Mouse (Mus musculus) CD8-positive naive resting alpha-beta T cell, adult 2 months (primary cell): ENCODE results near the gene Hoxd3.

ENCODE experiments used
- DNase-seq, 2 experiments: peaks; one replicate each; pipeline ENCODE4 v3.0.0; 2022; ENCODE audit warnings: low read depth in 2 of 2, low spot score in 2 of 2

The Hoxd3 gene

GRCm38 (mm10) chr2:74678891-74679595 lies 32.7 kb upstream of the Hoxd3 start, which contains the start of gene Hoxd11:
Hoxd11 (plus strand) TSS chr2:74679557.
- DNase-seq: no peak

- DNase-seq: no peak
Observed at GRCm38 (mm10) chr2:74679596-74679971, 32.1 kb upstream of the Hoxd3 start.

DNA sequence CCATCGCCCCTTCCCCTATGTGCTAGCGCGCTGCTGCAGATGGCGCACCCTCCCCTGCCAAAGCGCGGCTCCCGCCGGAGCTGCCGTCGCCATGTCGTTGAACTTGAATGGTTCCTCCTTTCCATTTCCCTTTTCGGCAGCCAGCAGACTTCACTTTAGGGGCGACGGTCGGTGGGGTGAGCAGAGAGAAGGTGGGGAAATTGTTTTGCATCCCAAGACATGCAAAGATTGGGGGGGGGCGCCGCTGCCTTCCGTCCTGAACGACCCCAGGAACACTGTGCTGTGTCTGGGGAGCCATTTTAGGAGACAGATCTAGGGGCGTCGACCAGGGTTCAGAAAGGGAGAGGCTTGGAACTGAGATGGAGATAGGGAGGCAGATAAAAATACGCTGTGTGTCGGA lies 31.7 kb upstream of the Hoxd3 start:
- DNase-seq: no peak

GRCm38 (mm10) chr2:74680561-74681398 lies 30.9 kb upstream of the Hoxd3 start:
- DNase-seq: no peak

- DNase-seq: no peak
Observed at GRCm38 (mm10) chr2:74681594-74682531, 29.9 kb upstream of the Hoxd3 start.

DNA sequence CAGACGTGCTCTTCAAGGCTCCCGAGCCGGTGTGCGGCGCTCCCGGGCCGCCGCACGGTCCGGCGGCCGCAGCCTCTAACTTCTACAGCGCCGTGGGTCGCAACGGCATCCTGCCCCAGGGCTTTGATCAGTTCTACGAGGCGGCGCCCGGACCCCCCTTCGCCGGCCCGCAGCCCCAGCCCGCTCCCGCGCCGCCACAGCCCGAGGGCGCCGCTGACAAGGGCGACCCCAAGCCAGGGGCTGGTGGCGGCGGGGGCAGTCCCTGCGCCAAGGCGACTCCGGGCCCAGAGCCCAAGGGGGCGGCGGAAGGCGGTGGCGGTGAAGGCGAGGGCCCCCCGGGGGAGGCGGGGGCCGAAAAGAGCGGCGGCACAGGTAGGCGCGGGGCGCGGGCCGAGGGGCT lies 28.9 kb upstream of the Hoxd3 start:
- no peak for DNase-seq

DNA sequence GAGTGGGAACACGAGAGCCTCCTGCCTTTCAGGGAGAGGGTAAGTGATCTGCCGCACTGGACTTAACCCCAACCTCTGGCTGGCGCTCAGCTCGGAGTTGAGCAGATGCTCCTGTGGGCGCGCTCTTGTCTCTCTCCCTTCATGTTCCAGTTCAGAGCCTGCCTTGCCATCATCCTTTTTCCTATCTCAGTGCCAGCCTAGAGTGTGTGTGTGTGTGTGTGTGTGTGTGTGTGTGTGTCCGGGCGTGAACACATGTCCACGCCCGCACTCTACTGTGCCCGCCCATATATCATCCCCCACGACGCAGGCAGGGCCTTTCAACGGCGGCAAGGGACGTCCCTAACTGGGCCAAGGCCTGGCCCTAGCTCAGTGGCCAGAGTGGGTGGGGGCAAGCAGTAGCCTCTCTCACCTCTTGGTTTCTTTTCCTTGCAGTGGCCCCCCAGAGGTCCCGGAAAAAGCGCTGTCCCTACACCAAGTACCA lies 28.2 kb upstream of the Hoxd3 start:
- DNase-seq: no peak

GRCm38 (mm10) chr2:74684106-74684505 lies 27.6 kb upstream of the Hoxd3 start:
- DNase-seq: no peak

DNA sequence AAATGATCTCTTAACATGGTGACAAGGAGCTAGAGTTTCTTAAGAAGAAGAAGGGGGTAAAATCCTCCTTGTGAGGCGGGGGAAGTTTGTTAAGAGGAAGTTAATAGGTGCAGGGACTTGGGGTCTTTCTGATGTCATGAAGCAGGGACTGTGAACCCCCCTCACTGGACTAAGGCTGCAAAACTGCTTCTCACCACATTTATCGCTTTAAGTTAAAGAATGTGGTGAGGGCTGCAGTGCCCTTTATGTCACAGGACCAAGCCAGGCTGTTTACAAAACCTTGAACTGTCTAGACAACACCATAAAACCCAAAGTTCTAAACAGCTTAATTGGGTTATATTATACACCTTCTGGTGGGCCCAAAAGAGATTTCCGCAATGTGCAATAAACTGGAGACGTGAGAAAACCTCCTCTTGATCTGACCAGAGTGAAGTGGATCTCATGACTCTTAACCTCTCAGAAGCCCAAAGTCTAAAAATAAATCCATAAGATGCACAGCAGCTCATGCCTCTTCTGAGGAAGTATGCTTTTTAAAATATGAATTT lies 26.6 kb upstream of the Hoxd3 start:
- no peak for DNase-seq

- DNase-seq: no peak
Observed at GRCm38 (mm10) chr2:74686301-74686987, 25.3 kb upstream of the Hoxd3 start.

DNA sequence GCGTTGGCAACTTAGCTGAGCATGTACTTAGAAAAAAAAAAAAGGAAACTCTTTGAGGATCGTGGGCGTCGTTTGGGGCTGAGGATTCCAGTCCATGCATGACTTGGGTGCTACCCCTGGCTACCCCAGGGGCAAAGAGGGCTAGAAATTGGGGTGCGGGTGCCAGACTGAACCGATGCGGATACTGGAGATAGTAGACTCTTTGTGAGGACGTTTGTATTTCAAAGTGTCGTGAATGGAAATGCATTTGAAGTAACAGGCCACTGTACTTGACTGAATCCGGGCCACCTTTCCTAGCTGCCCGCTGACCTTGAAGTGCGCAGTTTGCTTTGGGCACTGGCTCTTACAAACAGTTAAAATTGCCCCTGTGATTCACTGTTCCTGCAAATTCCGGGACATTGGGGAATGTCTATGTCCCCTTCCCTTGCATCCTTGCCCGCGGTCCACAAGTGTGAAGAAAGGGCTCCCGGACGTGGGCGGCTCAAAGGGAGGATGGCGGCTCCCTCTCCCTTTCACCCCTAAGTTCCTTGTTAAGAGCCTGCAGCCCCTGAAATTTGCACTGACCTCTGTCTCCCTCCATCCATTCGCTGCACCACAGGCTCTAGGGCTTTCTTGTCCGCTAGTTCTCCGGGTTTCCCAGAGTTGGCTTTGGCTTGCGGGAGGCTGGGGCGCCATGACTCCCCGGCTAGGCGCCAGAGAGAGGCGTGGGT lies 24.6 kb upstream of the Hoxd3 start:
- DNase-seq: no peak

- no peak for DNase-seq
Observed at GRCm38 (mm10) chr2:74687698-74688555, 23.8 kb upstream of the Hoxd3 start.

GRCm38 (mm10) chr2:74688795-74689573 lies 22.7 kb upstream of the Hoxd3 start:
- DNase-seq: no peak

GRCm38 (mm10) chr2:74689574-74690337 lies 22.0 kb upstream of the Hoxd3 start:
- DNase-seq: no peak

DNA sequence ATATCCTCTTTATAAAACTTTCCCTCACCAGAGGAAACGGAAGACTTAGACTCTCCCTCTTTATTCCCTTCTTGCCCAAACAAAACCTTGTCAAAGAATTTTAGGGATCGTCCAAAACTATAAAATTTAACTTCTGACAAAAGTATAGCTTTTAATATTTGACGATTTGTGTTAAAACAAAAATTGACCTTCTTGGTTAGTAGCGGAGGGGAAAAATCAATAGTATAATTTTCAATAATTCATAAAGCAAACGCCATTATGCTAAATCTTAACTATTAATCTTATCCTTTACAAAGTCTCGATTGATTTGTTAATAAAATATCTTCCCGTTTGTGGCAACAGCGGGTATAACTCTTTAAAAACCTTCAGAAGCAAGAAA lies 21.4 kb upstream of the Hoxd3 start:
- DNase-seq: no peak

GRCm38 (mm10) chr2:74691022-74691951 lies 20.4 kb upstream of the Hoxd3 start, which contains the start of gene Hoxd10:
Hoxd10 (plus strand) TSS chr2:74691924.
- no peak for DNase-seq
